22 mouse cellular contexts compared by ENCODE assay signal in genomic region chr6:94568040-94568439, GRCm38 (mm10).
A peak's percentile ranks its signal among the peaks of the same experiment; 100 is the strongest.
DNase-seq lines count a peak whose midpoint lies in the region; TF ChIP-seq lines count a peak whose summit lies in the region.
"Had no signal": no experiment of that assay in that cellular context is flagged by ENCODE, and none has a peak within 500 bp of the region (broad histone marks: within the 10 kb centered on the region; RNA-seq: fewer than 3 reads in every experiment).

No protein-coding gene starts in this region.

- DNase-seq in heart, adult 11 months, result peak; percentile 53
- no peak for DNase-seq in heart, adult 9 months (ENCODE audit: low spot score in 2 of 2)
- DNase-seq in lung, adult 18-20 months, result peak; percentile 14 to 39
- DNase-seq in lung, postnatal 10 days, result no peak
- DNase-seq in adipocyte (ENCODE audit: low spot score), result no peak
- DNase-seq: adrenal gland, postnatal 10 days; adrenal gland, postnatal 36 days; cerebellum, adult 18-20 months; cerebellum, adult 9-11 months; cerebellum, postnatal 25 days; gastrocnemius, postnatal 10 days; gastrocnemius, postnatal 36 days; heart, adult 18-20 months had no signal

- H3K79me2 ChIP-seq in C2C12 (ENCODE audit: control insufficient read depth, insufficient read depth) (no peaks in the 10 kb centered on the region), myocyte (ENCODE audit: control insufficient read depth, insufficient read depth) (no peaks in the 10 kb centered on the region)

- H3K36me3 ChIP-seq in C2C12 (ENCODE audit: control insufficient read depth, insufficient read depth), result no peaks in the 10 kb centered on the region
- no peaks in the 10 kb centered on the region for H3K36me3 ChIP-seq in myocyte (ENCODE audit: control insufficient read depth, insufficient read depth)
- H3K36me3 ChIP-seq: embryonic facial prominence, embryonic 13.5 days; forebrain, embryonic 10.5 days; heart, embryonic 10.5 days; hindbrain, embryonic 10.5 days; hindbrain, embryonic 13.5 days; intestine, embryonic 15.5 days had no signal

- H3K27me3 ChIP-seq in C2C12 (ENCODE audit: control insufficient read depth, insufficient read depth, insufficient read length), result no peaks in the 10 kb centered on the region
- no peaks in the 10 kb centered on the region for H3K27me3 ChIP-seq in myocyte (ENCODE audit: control insufficient read depth, insufficient read depth, insufficient read length)
- H3K27me3 ChIP-seq: forebrain, embryonic 13.5 days; hindbrain, embryonic 13.5 days; intestine, embryonic 15.5 days had no signal

- no peak overlapping the region for H3K4me3 ChIP-seq in C2C12 (ENCODE audit: insufficient read depth, poor library complexity, severe bottlenecking)
- no peak overlapping the region for H3K4me3 ChIP-seq in myocyte
- H3K4me3 ChIP-seq: embryonic facial prominence, embryonic 13.5 days; forebrain, embryonic 10.5 days; forebrain, embryonic 13.5 days; heart, embryonic 10.5 days; hindbrain, embryonic 10.5 days; hindbrain, embryonic 13.5 days; intestine, embryonic 15.5 days had no signal

- no peak overlapping the region for H3K4me2 ChIP-seq in myocyte (ENCODE audit: low read depth)
- H3K4me2 ChIP-seq: embryonic facial prominence, embryonic 13.5 days; forebrain, embryonic 13.5 days; hindbrain, embryonic 13.5 days; intestine, embryonic 15.5 days had no signal

- TF ChIP-seq CTCF in C2C12 (IDR thresholded peaks at IDR 0.05; ENCODE audit: control insufficient read depth, insufficient read depth, insufficient read length), result no peak

- TF ChIP-seq POLR2A in myocyte (IDR thresholded peaks at IDR 0.05; ENCODE audit: insufficient read length, low read depth), result no peak

- no peaks in the 10 kb centered on the region for H3K79me3 ChIP-seq in C2C12 (ENCODE audit: low read depth)

- no peak overlapping the region for H3ac ChIP-seq in C2C12 (ENCODE audit: control insufficient read depth, insufficient read length, low read depth)
- no peak overlapping the region for H3ac ChIP-seq in myocyte (ENCODE audit: control insufficient read depth, insufficient read length)

TF ChIP-seq in C2C12, 6 proteins besides CTCF, POLR2A, EP300 and RAD21:
- TF ChIP-seq MYOG (IDR thresholded peaks at IDR 0.05; ENCODE audit: control insufficient read depth, extremely low read depth, insufficient read length) (no peak), CEBPB (IDR thresholded peaks at IDR 0.05; ENCODE audit: low read depth) (peak; percentile 68)

TF ChIP-seq in myocyte, 11 proteins besides CTCF, POLR2A, EP300 and RAD21:
- TF ChIP-seq POLR2AphosphoS2 (IDR thresholded peaks at IDR 0.05; ENCODE audit: insufficient read length, low read depth) (no peak), CEBPB (IDR thresholded peaks at IDR 0.05; ENCODE audit: insufficient read depth, poor library complexity, severe bottlenecking) (peak; percentile 49; the same call in 1 of the 2 replicates)

Comparison
In these comparisons a context has a peak if more than half of its experiments do, and no peak if none do; other contexts are left out.
1. DNase-seq: peak in heart, adult 11 months (single experiment) and lung, adult 18-20 months (2 of 2); none in heart, adult 9 months (0 of 2), lung, postnatal 10 days (single experiment) and adipocyte (single experiment).